30 mouse cellular contexts compared by ENCODE assay signal in the genomic region with DNA sequence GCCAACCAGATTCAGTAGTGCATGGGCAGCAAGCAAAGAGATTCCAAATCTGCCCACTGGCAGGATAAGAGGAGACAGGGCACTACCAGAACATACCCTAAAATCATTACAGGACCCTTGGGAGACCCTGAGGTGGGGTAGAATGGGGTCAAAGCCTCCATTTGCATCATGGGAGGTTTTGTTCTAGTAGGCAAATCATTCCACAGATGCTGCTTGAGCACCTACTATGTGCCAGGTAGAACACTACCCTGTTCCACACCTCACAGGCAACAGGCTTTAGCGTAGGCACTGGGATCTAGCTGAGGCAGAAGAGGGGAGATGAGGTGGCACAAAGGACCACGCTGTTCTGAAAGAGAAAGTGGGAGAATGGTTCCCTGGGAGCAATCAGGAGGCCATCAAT. TPM values are rescaled to one million over a fixed set of nuclear protein-coding genes. Genes with fewer than 3 reads are reported as not detected.
"Had no signal": no experiment of that assay in that cellular context is flagged by ENCODE, and none has a peak within 500 bp of the region (broad histone marks: within the 10 kb centered on the region; RNA-seq: fewer than 3 reads in every experiment).

No protein-coding gene starts in this region.

- H3K4me3 ChIP-seq: embryonic facial prominence, embryonic 10.5 days; embryonic facial prominence, embryonic 12.5 days; embryonic facial prominence, embryonic 13.5 days; embryonic facial prominence, embryonic 15.5 days; erythroblast, embryonic 14.5 days; forebrain, embryonic 10.5 days; forebrain, embryonic 12.5 days; forebrain, embryonic 13.5 days; forebrain, embryonic 15.5 days; gastrocnemius, adult 2 months; heart, adult 2 months had no signal

- H3K27me3 ChIP-seq: embryonic facial prominence, embryonic 12.5 days; embryonic facial prominence, embryonic 13.5 days; embryonic facial prominence, embryonic 15.5 days; forebrain, embryonic 12.5 days; forebrain, embryonic 13.5 days; forebrain, embryonic 15.5 days had no signal

- H3K9me3 ChIP-seq: embryonic facial prominence, embryonic 10.5 days; embryonic facial prominence, embryonic 12.5 days; embryonic facial prominence, embryonic 13.5 days; embryonic facial prominence, embryonic 15.5 days; forebrain, embryonic 10.5 days; forebrain, embryonic 12.5 days; forebrain, embryonic 15.5 days had no signal

- H3K9ac ChIP-seq: embryonic facial prominence, embryonic 12.5 days; embryonic facial prominence, embryonic 13.5 days; embryonic facial prominence, embryonic 15.5 days; forebrain, embryonic 12.5 days; forebrain, embryonic 13.5 days; forebrain, embryonic 15.5 days; forebrain, postnatal 0 days had no signal

- H3K4me1 ChIP-seq: embryonic facial prominence, embryonic 10.5 days; embryonic facial prominence, embryonic 12.5 days; embryonic facial prominence, embryonic 13.5 days; embryonic facial prominence, embryonic 15.5 days; forebrain, embryonic 10.5 days; forebrain, embryonic 12.5 days; forebrain, embryonic 13.5 days; forebrain, embryonic 15.5 days had no signal

- DNase-seq: cerebellum, adult 9-10 months; cerebellum, adult 9-11 months; cerebellum, postnatal 10 days; cerebellum, postnatal 14 days; cerebellum, postnatal 25 days; cerebellum, postnatal 36 days; embryo, embryonic 11 days; forebrain, postnatal 0 days; gastrocnemius, adult 2 months; gastrocnemius, postnatal 10 days; gastrocnemius, postnatal 14 days; gastrocnemius, postnatal 25 days; gastrocnemius, postnatal 36 days; heart, adult 18-20 months; heart, adult 2 months had no signal

- ATAC-seq: forebrain, embryonic 13.5 days; forebrain, embryonic 14.5 days; forebrain, embryonic 15.5 days; forebrain, embryonic 16.5 days; forebrain, postnatal 0 days had no signal

- H3K27ac ChIP-seq: embryonic facial prominence, embryonic 10.5 days; embryonic facial prominence, embryonic 12.5 days; embryonic facial prominence, embryonic 13.5 days; embryonic facial prominence, embryonic 15.5 days; forebrain, embryonic 10.5 days; forebrain, embryonic 12.5 days; forebrain, embryonic 13.5 days; forebrain, embryonic 15.5 days; gastrocnemius, adult 2 months; heart, adult 2 months had no signal

- H3K36me3 ChIP-seq: embryonic facial prominence, embryonic 10.5 days; embryonic facial prominence, embryonic 12.5 days; embryonic facial prominence, embryonic 13.5 days; embryonic facial prominence, embryonic 15.5 days; forebrain, embryonic 10.5 days; forebrain, embryonic 12.5 days; forebrain, embryonic 15.5 days had no signal

- H3K4me2 ChIP-seq: embryonic facial prominence, embryonic 12.5 days; embryonic facial prominence, embryonic 13.5 days; embryonic facial prominence, embryonic 15.5 days; forebrain, embryonic 12.5 days; forebrain, embryonic 13.5 days; forebrain, embryonic 15.5 days had no signal

RNA-seq across cellular contexts. Expression of a gene that starts 31.5 kb away (rescaled TPM):
- polyA plus RNA-seq: erythroblast, embryonic 14.5 days had no signal

RNA-seq across cellular contexts. Expression of a gene that starts 59.4 kb away (rescaled TPM):
- total RNA-seq: common myeloid progenitor, adult 5-6 weeks; gastrocnemius, postnatal 36 days; gastrocnemius, postnatal 4 days; granulocyte monocyte progenitor cell, adult 5-6 weeks; heart, adult 2 months; heart, adult 8-10 months had no signal
- polyA plus RNA-seq: erythroblast, embryonic 14.5 days; forebrain, embryonic 13.5 days; forebrain, embryonic 14.5 days had no signal
